Mouse (Mus musculus) adrenal gland, postnatal 25 days (tissue): ENCODE data around the gene E4f1. TPM values are rescaled to one million over a fixed set of nuclear protein-coding genes. Genes with fewer than 3 reads are reported as not detected.
A peak's percentile ranks its signal among the peaks of the same experiment; 100 is the strongest.

Experiments used
- DNase-seq: peaks from one replicate; pipeline ENCODE4 v3.0.0; 2021; ENCODE audit warnings: mixed read lengths
- total RNA-seq: library from RNA; stranded (reverse); gene quantifications from 2 replicates; pipeline ENCODE4 v1.2.3, GENCODE M21; 2021

Gene E4f1
- total RNA-seq, 1 experiment from 2014 or later = 33.7 TPM

DNA sequence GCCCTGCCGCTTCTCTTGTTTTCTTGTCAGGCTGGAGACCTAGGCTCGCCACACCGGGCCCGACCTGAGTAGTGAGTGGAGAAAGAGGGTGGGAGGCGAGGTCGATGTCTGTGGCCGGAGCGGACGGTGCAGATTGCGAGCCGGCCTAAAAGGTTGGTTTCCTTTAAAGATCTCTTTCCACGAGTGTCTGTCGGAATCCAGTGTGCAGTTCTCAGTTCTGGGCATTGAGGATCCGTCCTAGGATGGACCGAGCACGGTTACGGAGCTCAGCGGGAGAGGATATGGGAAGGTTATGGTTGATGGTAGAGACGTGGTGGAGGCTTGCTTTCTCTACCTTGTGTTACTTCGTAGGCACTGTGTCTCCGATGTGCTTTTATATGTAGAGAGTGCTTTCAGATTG is 55.1 kb downstream of the E4f1 start:
- no peak for DNase-seq

DNA sequence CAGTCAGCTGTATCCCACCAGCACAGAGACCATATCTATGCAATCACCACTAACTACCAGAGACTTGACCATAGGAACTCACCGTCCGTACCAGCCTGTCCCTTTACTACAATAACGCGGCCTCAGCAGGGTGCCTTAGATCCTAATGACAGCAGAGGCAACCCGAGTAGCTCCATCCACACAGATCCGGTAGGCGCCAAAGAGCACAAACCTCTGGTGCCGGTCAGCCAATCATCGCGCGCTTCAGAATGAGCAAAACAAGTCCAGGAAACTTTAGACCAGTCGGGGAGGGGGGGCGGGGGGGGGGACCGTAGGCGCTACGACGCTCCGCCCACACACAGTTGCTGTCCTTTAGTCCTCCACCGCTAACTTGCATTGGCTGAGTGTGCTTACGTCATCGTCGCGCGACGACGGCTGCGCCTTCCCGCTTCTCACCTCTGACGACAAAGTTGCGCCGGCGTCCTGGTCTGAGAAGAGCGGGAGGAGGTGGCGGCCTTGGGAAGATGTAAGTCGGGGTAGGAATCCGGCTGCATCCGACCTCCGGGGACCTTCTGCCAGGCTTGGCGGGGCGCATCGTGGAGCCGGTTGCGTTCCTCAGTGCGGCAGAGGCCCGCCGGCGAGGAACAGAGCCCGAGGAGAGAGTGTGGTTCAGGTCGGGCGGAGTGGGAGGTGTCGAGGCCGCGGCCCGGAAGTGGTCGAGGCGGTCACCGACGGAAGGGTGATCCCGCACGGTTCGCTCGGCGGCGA is 55.7 kb downstream of the E4f1 start, which contains the start of gene Rnps1:
Gene Rnps1, plus strand, starts transcription at position 336 of the 747 bp plus-strand sequence.
- DNase-seq = peak; percentile 94

DNA sequence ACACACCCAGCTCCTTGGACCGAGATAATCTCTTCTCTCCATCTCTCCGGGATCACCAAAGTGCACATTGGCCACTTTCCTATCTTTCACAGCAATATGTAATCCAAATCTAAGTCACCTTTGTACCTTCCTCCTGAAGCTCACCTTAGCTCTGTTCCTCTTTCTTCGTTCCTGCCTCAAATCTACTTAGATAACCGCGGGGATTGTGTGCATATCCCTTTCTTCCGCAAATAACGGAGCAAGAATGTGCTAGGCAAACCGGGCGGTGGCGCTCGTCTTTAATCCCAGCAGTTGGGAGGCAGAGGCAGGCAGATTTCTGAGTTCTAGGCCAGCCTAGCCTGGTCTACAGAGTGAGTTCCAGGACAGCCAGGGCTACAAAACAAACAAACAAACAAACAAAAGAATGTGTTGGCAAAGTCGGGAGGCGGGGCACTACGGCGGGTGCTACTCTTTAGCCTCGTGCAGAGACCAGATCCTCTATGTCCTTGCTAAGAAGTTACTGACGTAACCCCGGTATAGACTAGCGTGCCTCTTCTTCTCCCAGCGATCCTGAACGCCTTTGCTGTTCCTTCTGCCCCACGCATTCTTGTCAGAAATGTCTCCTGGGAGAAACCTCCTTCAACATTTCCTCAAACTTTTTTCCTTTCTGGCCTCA is 56.4 kb downstream of the E4f1 start:
- no peak for DNase-seq

DNA sequence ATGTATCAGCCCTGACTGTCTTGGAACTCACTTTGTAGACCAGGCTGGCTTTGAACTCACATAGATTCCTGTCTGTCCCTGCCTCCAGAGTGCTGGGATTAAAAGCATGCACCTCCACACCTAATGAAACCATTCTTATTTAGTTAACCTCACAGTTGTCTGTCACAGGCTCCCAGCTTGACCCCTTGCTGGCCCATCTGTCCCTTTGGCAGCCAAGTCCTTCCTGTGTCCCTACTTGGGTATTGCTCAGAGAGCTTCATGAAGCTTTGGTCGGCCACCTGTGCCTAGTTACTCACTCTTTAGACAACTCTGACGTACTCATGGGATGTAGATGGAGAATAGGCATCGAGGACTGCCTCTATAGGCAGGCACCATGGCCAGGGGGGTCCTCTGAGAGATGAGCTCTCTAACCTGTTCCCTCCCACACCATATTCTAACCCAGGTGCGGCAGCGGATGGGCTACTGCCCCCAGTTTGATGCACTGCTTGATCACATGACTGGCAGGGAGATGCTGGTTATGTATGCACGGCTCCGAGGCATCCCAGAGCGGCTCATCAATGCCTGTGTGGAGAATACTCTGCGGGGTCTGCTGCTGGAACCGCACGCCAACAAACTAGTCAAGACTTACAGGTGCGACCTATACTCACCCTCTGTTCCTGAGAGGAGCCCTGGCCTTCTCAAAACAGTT is 62.9 kb downstream of the E4f1 start:
- no peak for DNase-seq

DNA sequence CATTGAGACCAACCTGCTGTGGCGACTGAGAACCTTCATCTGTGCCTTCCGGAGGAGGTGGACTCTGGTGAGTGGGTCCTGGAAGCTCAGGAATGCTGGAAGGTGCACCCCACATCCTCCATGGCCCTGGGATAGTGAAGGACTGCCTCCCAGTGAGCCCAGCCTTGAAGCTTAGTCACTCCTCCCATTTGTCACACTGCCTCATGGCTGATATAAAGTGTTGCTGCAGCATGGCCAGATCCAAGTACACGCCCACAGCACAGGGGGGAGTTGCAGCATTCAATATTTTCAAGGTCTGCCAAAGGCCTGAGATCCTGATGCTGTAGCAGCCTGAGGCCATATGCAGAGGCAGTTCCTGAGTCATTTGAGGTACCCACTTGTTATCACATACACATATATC is 67.7 kb downstream of the E4f1 start:
- DNase-seq = peak; percentile 73

DNA sequence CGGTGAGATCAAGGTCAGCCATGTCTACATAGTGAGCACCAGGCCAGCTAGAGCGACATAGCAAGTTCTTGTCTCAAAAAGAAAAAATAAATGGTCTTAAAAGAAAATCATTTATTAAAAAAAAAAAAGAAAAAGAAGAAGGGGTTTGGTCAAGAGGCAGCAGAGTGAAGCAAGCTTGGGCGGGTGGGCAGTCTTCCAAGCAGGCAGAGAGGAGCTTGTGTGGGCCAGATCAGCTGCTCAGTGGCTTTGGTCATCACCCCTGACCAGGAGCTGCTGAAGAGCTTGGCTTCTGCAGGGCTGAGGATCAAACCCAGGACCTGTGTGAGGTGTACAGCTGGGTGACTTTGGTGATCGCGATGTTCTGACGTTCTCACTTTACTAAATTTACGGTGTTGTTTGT is 75.7 kb downstream of the E4f1 start:
- peak; percentile 56 for DNase-seq

Other genes with a start within 250 kb of the E4f1 start
- gene Tedc2, start 249.5 kb downstream of the E4f1 start, total RNA-seq = 8.9 and 10.1 TPM in 2 replicates
- 8.3 and 9.6 TPM in 2 replicates for gene Ccnf, start 218.8 kb downstream of the E4f1 start, total RNA-seq
- 0.12 TPM in 1 of 2 replicates, not detected in the other for gene Abca17, start 119.2 kb downstream of the E4f1 start, total RNA-seq
- 23.8 and 28.1 TPM in 2 replicates for gene Abca3, start 118.4 kb downstream of the E4f1 start, total RNA-seq
- gene Rnps1, start 55.7 kb downstream of the E4f1 start, total RNA-seq = 72.0 and 76.1 TPM in 2 replicates
- gene Eci1, start 43.7 kb downstream of the E4f1 start, total RNA-seq = 228 and 261 TPM in 2 replicates
- 2.7 and 3.5 TPM in 2 replicates for gene Dnase1l2, start 27.2 kb downstream of the E4f1 start, total RNA-seq
- 71.8 and 83.4 TPM in 2 replicates for gene Pgp, start 79 bp upstream of the E4f1 start, total RNA-seq
- 0.85 and 0.95 TPM in 2 replicates for gene Bricd5, start 3.6 kb upstream of the E4f1 start, total RNA-seq
- 29.7 and 37.3 TPM in 2 replicates for gene Mlst8, start 8.8 kb upstream of the E4f1 start, total RNA-seq
- 26.2 and 60.8 TPM in 2 replicates for gene Caskin1, start 18.3 kb upstream of the E4f1 start, total RNA-seq
- gene Traf7, start 57.6 kb upstream of the E4f1 start, total RNA-seq = 105 and 133 TPM in 2 replicates
- gene Rab26, start 63.9 kb upstream of the E4f1 start, total RNA-seq = 1.3 and 1.4 TPM in 2 replicates
- 45.2 and 65.8 TPM in 2 replicates for gene Pkd1, start 79.5 kb upstream of the E4f1 start, total RNA-seq
- gene Tsc2, start 162.3 kb upstream of the E4f1 start, total RNA-seq = 108 and 138 TPM in 2 replicates
- gene Nthl1, start 162.4 kb upstream of the E4f1 start, total RNA-seq = 7.2 and 12.6 TPM in 2 replicates
- 53.4 and 63.5 TPM in 2 replicates for gene Slc9a3r2, start 180.0 kb upstream of the E4f1 start, total RNA-seq
- gene Npw, start 188.1 kb upstream of the E4f1 start, total RNA-seq = not detected in 2 replicates
- gene Zfp598, start 199.4 kb upstream of the E4f1 start, total RNA-seq = 53.9 and 54.7 TPM in 2 replicates
- gene Syngr3, start 219.6 kb upstream of the E4f1 start, total RNA-seq = 1.2 and 2.1 TPM in 2 replicates
- 30.5 and 33.5 TPM in 2 replicates for gene Gfer, start 225.8 kb upstream of the E4f1 start, total RNA-seq
- gene Noxo1, start 225.9 kb upstream of the E4f1 start, total RNA-seq = 4.5 and 6.5 TPM in 2 replicates
- gene Tbl3, start 237.3 kb upstream of the E4f1 start, total RNA-seq = 33.3 and 39.6 TPM in 2 replicates
- gene Rnf151, start 247.8 kb upstream of the E4f1 start, total RNA-seq = 0.27 and 0.81 TPM in 2 replicates
- 579 and 669 TPM in 2 replicates for gene Rps2, start 247.8 kb upstream of the E4f1 start, total RNA-seq